Mouse (Mus musculus) frontal cortex, adult 2 months (tissue): ENCODE results near the gene Gpatch3. TPM values are rescaled to one million over a fixed set of nuclear protein-coding genes. Genes with fewer than 3 reads are reported as not detected.
A peak's percentile ranks its signal among the peaks of the same experiment; 100 is the strongest.

Source experiments
- DNase-seq, 2 experiments: peaks; one replicate each; pipeline ENCODE4 v3.0.0; 2022; ENCODE audit warnings: low spot score in 1 of 2; ENCODE audit errors: extremely low spot score in 1 of 2
- polyA plus RNA-seq: library from polyadenylated mRNA; depleted of rRNA; stranded (reverse); fragments of >200 nt; gene quantifications from 2 replicates; pipeline ENCODE4 v1.2.3, GENCODE M21; 2012

Gene Gpatch3
- polyA plus RNA-seq, 1 experiment, result 7.5 TPM

DNA sequence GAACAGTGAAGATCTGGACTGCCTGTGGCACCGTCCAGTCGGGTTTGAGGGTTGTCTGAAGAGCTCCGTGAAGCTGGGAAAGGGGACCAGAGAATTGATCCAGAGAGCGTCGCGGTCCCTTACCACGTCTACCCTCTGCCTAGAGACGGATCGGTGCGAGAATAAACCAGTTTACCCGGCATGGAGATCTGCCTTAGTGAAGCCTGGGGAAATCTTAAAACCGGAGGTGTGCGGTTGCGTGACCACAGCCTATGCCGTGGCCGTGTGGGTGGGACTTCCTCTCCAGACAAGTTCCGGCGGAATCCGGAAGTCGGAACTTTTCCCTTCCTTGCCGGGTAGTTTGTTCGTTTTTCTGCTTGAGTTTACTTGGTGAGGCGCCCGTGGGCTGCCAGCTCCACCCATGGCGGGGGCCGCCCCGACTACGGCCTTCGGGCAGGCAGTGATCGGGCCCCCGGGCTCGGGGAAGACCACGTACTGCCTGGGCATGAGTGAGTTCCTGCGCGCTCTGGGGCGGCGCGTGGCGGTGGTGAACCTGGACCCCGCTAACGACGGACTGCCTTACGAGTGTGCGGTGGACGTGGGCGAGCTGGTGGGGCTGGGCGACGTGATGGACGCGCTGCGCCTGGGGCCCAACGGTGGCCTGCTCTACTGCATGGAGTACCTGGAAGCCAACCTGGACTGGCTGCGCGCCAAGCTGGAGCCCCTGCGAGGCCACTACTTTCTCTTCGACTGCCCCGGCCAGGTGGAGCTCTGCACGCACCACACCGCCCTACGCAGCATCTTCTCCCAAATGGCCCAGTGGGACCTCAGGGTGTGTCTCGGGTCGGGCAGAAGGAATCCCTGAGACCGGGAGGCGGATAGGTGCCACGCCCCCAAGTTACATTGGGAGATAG is 9.8 kb downstream of the Gpatch3 start, which contains the start of gene Gpn2:
Gene Gpn2, plus strand, starts transcription at position 304 of the 893 bp plus-strand sequence.
- DNase-seq, result peak; percentile 64 to 89

DNA sequence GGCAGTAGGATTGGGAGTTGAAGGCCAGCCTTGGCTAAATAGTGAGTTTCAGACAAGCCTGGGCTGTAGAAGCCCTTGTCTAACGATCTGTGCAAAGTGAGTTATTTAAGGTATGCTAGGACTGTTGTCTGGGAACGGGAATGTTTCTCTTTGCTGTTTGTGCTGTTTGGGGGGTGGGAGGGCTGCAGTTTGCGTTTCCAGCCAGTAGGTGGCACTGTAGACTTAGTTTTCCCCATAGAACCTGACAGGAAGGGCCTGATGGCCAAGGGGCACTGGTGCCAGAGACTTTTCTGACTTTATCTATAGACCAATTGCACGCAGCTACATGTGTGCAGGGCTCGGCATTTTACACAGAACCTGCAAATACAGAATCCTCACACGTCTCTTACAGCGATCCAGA is 18.0 kb downstream of the Gpatch3 start:
- peak in 1 of 2 experiments; percentile 80 for DNase-seq

DNA sequence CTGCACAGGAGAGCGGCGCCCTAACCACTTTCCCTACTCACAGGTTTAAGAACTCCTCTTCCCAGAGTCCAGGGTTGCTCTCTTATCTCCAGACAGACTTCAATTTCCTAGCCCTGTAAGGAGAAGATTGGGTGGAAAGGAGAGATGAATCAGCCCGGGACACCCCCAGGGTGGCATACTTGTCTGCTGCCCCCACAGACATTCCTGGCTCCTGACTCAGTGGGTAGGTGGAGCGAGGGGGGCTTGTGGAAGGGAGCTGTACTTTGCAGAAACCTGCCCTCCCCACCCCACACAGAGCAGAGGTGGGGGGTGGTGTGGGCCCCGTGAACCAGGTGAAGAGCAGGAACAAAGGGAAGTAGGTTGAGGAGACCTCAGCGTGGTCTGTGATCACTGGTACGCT is 21.0 kb downstream of the Gpatch3 start:
- peak in 1 of 2 experiments; percentile 61 for DNase-seq

- DNase-seq, result no peak
Observed at GRCm38 (mm10) chr4:133596084-133596483, 21.5 kb downstream of the Gpatch3 start.

GRCm38 (mm10) chr4:133598616-133599015 is 24.1 kb downstream of the Gpatch3 start:
- DNase-seq, result no peak

GRCm38 (mm10) chr4:133599116-133599515 is 24.6 kb downstream of the Gpatch3 start:
- DNase-seq, result no peak

GRCm38 (mm10) chr4:133599571-133600073 is 25.1 kb downstream of the Gpatch3 start:
- peak; percentile 52 to 80 for DNase-seq

GRCm38 (mm10) chr4:133600306-133600705 is 25.8 kb downstream of the Gpatch3 start:
- DNase-seq, result no peak

- peak in 1 of 2 experiments; percentile 16 for DNase-seq
Observed at GRCm38 (mm10) chr4:133601721-133602218, 27.2 kb downstream of the Gpatch3 start, which contains the start of gene Sfn. Sfn (minus strand) TSS chr4:133602168.

DNA sequence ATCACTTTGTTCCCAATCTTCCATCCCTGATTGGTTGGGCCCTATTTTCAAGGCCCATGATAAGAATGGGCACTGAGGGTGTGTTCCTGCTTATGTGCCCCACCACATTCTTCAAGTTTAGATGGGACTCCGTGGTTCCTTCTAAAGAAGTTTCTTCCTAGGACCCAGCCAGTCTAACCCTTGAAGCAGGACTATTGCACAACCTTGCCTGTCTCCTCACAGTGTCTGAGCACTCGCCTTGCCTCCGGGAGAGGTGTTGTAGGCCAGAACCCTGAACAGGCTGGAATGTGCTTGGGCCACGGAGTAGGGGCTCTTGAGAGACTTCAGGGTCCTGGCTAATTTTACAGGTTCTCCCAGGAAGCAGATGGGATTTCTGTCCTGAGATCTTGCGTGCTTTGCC is 28.5 kb downstream of the Gpatch3 start:
- no peak for DNase-seq

- DNase-seq, result no peak
Observed at GRCm38 (mm10) chr4:133604175-133604574, 29.6 kb downstream of the Gpatch3 start.

GRCm38 (mm10) chr4:133604856-133605255 is 30.3 kb downstream of the Gpatch3 start:
- no peak for DNase-seq

DNA sequence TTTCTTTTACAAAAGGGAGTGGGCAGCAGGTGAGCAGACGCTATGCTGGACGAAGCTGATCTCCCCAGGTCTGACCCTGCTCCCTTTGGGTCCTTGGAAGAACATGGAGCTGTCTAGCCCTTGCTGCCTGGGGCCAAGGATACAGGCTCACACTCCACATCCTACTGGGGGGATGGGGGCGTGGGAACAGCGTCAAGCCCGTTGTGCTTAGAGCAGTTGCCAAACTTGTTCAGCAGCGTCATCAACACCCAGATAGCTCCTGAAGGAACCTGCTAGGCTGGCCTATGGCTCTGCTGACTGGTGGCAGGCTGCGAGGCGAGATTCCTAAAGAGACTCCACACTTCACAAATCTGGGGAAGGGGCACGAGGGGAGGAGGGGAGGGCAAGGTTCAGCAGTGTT is 30.8 kb downstream of the Gpatch3 start:
- DNase-seq, result no peak

- DNase-seq, result no peak
Observed at GRCm38 (mm10) chr4:133607284-133607683, 32.7 kb downstream of the Gpatch3 start.

- DNase-seq, result peak in 1 of 2 experiments; percentile 81
Observed at GRCm38 (mm10) chr4:133609719-133610118, 35.2 kb downstream of the Gpatch3 start.

GRCm38 (mm10) chr4:133611815-133612214 is 37.3 kb downstream of the Gpatch3 start:
- DNase-seq, result no peak

GRCm38 (mm10) chr4:133612416-133612815 is 37.9 kb downstream of the Gpatch3 start:
- no peak for DNase-seq

- no peak for DNase-seq
Observed at GRCm38 (mm10) chr4:133613026-133613425, 38.5 kb downstream of the Gpatch3 start.

- DNase-seq, result no peak
Observed at GRCm38 (mm10) chr4:133613867-133614266, 39.3 kb downstream of the Gpatch3 start.

GRCm38 (mm10) chr4:133614274-133614761 is 39.8 kb downstream of the Gpatch3 start:
- peak; percentile 78 to 86 for DNase-seq

DNA sequence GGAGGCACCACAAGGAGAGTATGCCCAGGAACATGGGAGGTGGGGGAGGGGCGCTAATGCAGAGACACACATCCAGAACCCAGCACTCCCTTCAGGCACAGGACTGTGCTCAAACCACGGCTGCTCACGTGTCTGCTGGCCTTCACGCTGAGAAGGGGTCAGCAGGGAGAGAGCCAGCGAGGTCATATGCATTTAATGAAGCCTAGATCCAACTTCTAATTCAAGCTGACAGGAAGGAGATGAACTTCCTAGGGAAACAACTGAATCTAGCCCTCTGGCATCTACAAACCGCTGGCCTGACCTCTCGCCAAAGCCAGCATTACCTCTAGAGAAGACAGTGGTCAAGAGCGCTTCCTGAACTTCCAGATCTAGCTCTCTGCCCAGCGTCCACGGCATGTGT is 40.9 kb downstream of the Gpatch3 start:
- DNase-seq, result no peak
